Mouse (Mus musculus): Measurements from ENCODE around the gene Psmf1. TPM values are rescaled to one million over a fixed set of nuclear protein-coding genes. Genes with fewer than 3 reads are reported as not detected.
A peak's percentile ranks its signal among the peaks of the same experiment; 100 is the strongest.

The Psmf1 gene
- polyA plus RNA-seq (2015; fragmentation: Nextera tagmentation; extraction: Ambion mirVana): 39.6 and 41.8 TPM in 2 replicates

GRCm38 (mm10) chr2:151743845-151744244, at the start of gene Psmf1:
Psmf1 (minus strand) TSS chr2:151744186.
- H3K27me3 ChIP-seq: peaks cover 20% of the 10 kb centered on the region; the same call in 1 of the 2 replicates
- ATAC-seq (ENCODE audit: insufficient number of reproducible peaks, low FRiP score, low TSS enrichment, low read depth): no peak

GRCm38 (mm10) chr2:151791156-151791555, 47.2 kb upstream of the Psmf1 start:
- Histone ChIP-seq H3K27me3 (no peaks in the 10 kb centered on the region), H3K27ac (replicated peaks) (no peak overlapping the region), H3K4me3 (replicated peaks) (no peak overlapping the region), H3K4me2 (replicated peaks) (no peak overlapping the region), H3K36me3 (no peaks in the 10 kb centered on the region), H3K9ac (no peak overlapping the region), H3K4me1 (0 out of 2 replicates have a peak, but pooled peaks cover 3% of the 10 kb centered on the region), H3K9me3 (replicated peaks) (no peaks in the 10 kb centered on the region)
- WGBS: 31% methylated on average over 5 of the region's 5 CpGs
- no peak for ATAC-seq (ENCODE audit: insufficient number of reproducible peaks, low FRiP score, low TSS enrichment, low read depth)

More at GRCm38 (mm10) chr2:151743845-151744244, at the start of gene Psmf1:
- Histone ChIP-seq H3K27ac (replicated peaks) (no peak within 1 kb of the TSS), H3K9ac (no peak within 1 kb of the TSS), H3K4me3 (replicated peaks) (no peak within 1 kb of the TSS), H3K9me3 (replicated peaks) (no peaks in the 10 kb centered on the region), H3K4me1 (peaks cover 16% of the 10 kb centered on the region), H3K4me2 (replicated peaks) (no peak within 1 kb of the TSS), H3K36me3 (no peaks in the 10 kb centered on the region)

- no peak for ATAC-seq (ENCODE audit: insufficient number of reproducible peaks, low FRiP score, low TSS enrichment, low read depth)
- Histone ChIP-seq H3K4me3 (replicated peaks) (no peak overlapping the region), H3K9ac (no peak overlapping the region), H3K4me1 (0 out of 2 replicates have a peak, but pooled peaks cover 3% of the 10 kb centered on the region), H3K27me3 (no peaks in the 10 kb centered on the region), H3K36me3 (no peaks in the 10 kb centered on the region), H3K4me2 (replicated peaks) (no peak overlapping the region), H3K27ac (replicated peaks) (no peak overlapping the region), H3K9me3 (replicated peaks) (no peaks in the 10 kb centered on the region)
- WGBS: 31% methylated on average over 7 of the region's 7 CpGs
Observed at GRCm38 (mm10) chr2:151790169-151790568, 46.2 kb upstream of the Psmf1 start.

- no peak for ATAC-seq (ENCODE audit: insufficient number of reproducible peaks, low FRiP score, low TSS enrichment, low read depth)
- Histone ChIP-seq H3K9ac (no peak overlapping the region), H3K4me1 (0 out of 2 replicates have a peak, but pooled peaks cover 3% of the 10 kb centered on the region), H3K4me3 (replicated peaks) (no peak overlapping the region), H3K27ac (replicated peaks) (no peak overlapping the region), H3K36me3 (no peaks in the 10 kb centered on the region), H3K4me2 (replicated peaks) (no peak overlapping the region), H3K27me3 (no peaks in the 10 kb centered on the region), H3K9me3 (replicated peaks) (no peaks in the 10 kb centered on the region)
- WGBS: 70% methylated on average over 7 of the region's 7 CpGs
Observed at GRCm38 (mm10) chr2:151788221-151788977, 44.4 kb upstream of the Psmf1 start.

- Histone ChIP-seq H3K36me3 (no peaks in the 10 kb centered on the region), H3K27me3 (no peaks in the 10 kb centered on the region), H3K27ac (replicated peaks) (no peak overlapping the region), H3K4me2 (replicated peaks) (no peak overlapping the region), H3K9ac (no peak overlapping the region), H3K4me1 (no peaks in the 10 kb centered on the region), H3K4me3 (replicated peaks) (no peak overlapping the region), H3K9me3 (replicated peaks) (no peaks in the 10 kb centered on the region)
- no peak for ATAC-seq (ENCODE audit: insufficient number of reproducible peaks, low FRiP score, low TSS enrichment, low read depth)
- WGBS: 93% methylated on average over 2 of the region's 2 CpGs
Observed at GRCm38 (mm10) chr2:151783493-151783892, 39.5 kb upstream of the Psmf1 start.

GRCm38 (mm10) chr2:151777366-151777765, 33.4 kb upstream of the Psmf1 start:
- ATAC-seq (ENCODE audit: insufficient number of reproducible peaks, low FRiP score, low TSS enrichment, low read depth): no peak
- no peak overlapping the region for H3K9ac ChIP-seq
- no peak overlapping the region for H3K27ac ChIP-seq (replicated peaks)
- no peak overlapping the region for H3K4me2 ChIP-seq (replicated peaks)
- H3K27me3 ChIP-seq: no peaks in the 10 kb centered on the region; the same call in 1 of the 2 replicates
- 0 out of 2 replicates have a peak, but pooled peaks cover 2% of the 10 kb centered on the region for H3K4me1 ChIP-seq
- H3K4me3 ChIP-seq (replicated peaks): no peak overlapping the region
- WGBS: 90% methylated on average over 3 of the region's 3 CpGs
- H3K36me3 ChIP-seq: no peaks in the 10 kb centered on the region
- no peaks in the 10 kb centered on the region for H3K9me3 ChIP-seq (replicated peaks)

GRCm38 (mm10) chr2:151773476-151773875, 29.5 kb upstream of the Psmf1 start:
- H3K4me3 ChIP-seq (replicated peaks): no peak overlapping the region
- no peaks in the 10 kb centered on the region for H3K36me3 ChIP-seq
- H3K4me2 ChIP-seq (replicated peaks): no peak overlapping the region
- no peaks in the 10 kb centered on the region; the same call in 1 of the 2 replicates for H3K27me3 ChIP-seq
- H3K27ac ChIP-seq (replicated peaks): no peak overlapping the region
- no peaks in the 10 kb centered on the region for H3K9me3 ChIP-seq (replicated peaks)
- ATAC-seq (ENCODE audit: insufficient number of reproducible peaks, low FRiP score, low TSS enrichment, low read depth): peak; percentile 63
- 64% methylated on average over 8 of the region's 8 CpGs for WGBS
- no peak overlapping the region for H3K9ac ChIP-seq
- H3K4me1 ChIP-seq: 0 out of 2 replicates have a peak, but pooled peaks cover 2% of the 10 kb centered on the region

GRCm38 (mm10) chr2:151772169-151772568, 28.2 kb upstream of the Psmf1 start:
- Histone ChIP-seq H3K4me3 (replicated peaks) (no peak overlapping the region), H3K4me1 (0 out of 2 replicates have a peak, but pooled peaks cover 2% of the 10 kb centered on the region), H3K27ac (replicated peaks) (no peak overlapping the region), H3K9me3 (replicated peaks) (no peaks in the 10 kb centered on the region), H3K4me2 (replicated peaks) (no peak overlapping the region), H3K27me3 (no peaks in the 10 kb centered on the region; the same call in 1 of the 2 replicates), H3K9ac (no peak overlapping the region), H3K36me3 (no peaks in the 10 kb centered on the region)
- no peak for ATAC-seq (ENCODE audit: insufficient number of reproducible peaks, low FRiP score, low TSS enrichment, low read depth)
- WGBS: 55% methylated on average over 4 of the region's 4 CpGs

- WGBS: 90% methylated on average over 2 of the region's 2 CpGs
- Histone ChIP-seq H3K27me3 (no peaks in the 10 kb centered on the region), H3K36me3 (no peaks in the 10 kb centered on the region), H3K4me1 (0 out of 2 replicates have a peak, but pooled peaks cover 6% of the 10 kb centered on the region), H3K27ac (replicated peaks) (no peak overlapping the region), H3K4me2 (replicated peaks) (no peak overlapping the region), H3K9ac (no peak overlapping the region), H3K4me3 (replicated peaks) (no peak overlapping the region), H3K9me3 (replicated peaks) (no peaks in the 10 kb centered on the region)
- no peak for ATAC-seq (ENCODE audit: insufficient number of reproducible peaks, low FRiP score, low TSS enrichment, low read depth)
Observed at GRCm38 (mm10) chr2:151764557-151764956, 20.6 kb upstream of the Psmf1 start.

- no peaks in the 10 kb centered on the region for H3K9me3 ChIP-seq (replicated peaks)
- H3K27ac ChIP-seq (replicated peaks): no peak overlapping the region
- WGBS: 36% methylated on average over 1 of the region's 1 CpGs
- H3K4me2 ChIP-seq (replicated peaks): no peak overlapping the region
- H3K27me3 ChIP-seq: no peaks in the 10 kb centered on the region
- H3K36me3 ChIP-seq: no peaks in the 10 kb centered on the region
- H3K9ac ChIP-seq: no peak overlapping the region
- no peak for ATAC-seq (ENCODE audit: insufficient number of reproducible peaks, low FRiP score, low TSS enrichment, low read depth)
- H3K4me3 ChIP-seq (replicated peaks): no peak overlapping the region
- H3K4me1 ChIP-seq: no peaks in the 10 kb centered on the region
Observed at GRCm38 (mm10) chr2:151758806-151759353, 14.9 kb upstream of the Psmf1 start.

GRCm38 (mm10) chr2:151757451-151757850, 13.5 kb upstream of the Psmf1 start:
- no peak for ATAC-seq (ENCODE audit: insufficient number of reproducible peaks, low FRiP score, low TSS enrichment, low read depth)
- no peaks in the 10 kb centered on the region for H3K36me3 ChIP-seq
- WGBS: 46% methylated on average over 5 of the region's 5 CpGs
- H3K27me3 ChIP-seq: no peaks in the 10 kb centered on the region
- H3K9ac ChIP-seq: no peak overlapping the region
- no peaks in the 10 kb centered on the region for H3K9me3 ChIP-seq (replicated peaks)
- H3K27ac ChIP-seq (replicated peaks): no peak overlapping the region
- no peak overlapping the region for H3K4me2 ChIP-seq (replicated peaks)
- H3K4me3 ChIP-seq (replicated peaks): no peak overlapping the region
- no peaks in the 10 kb centered on the region for H3K4me1 ChIP-seq
